ENCODE assay signal across 8 mouse cellular contexts in the genomic region with DNA sequence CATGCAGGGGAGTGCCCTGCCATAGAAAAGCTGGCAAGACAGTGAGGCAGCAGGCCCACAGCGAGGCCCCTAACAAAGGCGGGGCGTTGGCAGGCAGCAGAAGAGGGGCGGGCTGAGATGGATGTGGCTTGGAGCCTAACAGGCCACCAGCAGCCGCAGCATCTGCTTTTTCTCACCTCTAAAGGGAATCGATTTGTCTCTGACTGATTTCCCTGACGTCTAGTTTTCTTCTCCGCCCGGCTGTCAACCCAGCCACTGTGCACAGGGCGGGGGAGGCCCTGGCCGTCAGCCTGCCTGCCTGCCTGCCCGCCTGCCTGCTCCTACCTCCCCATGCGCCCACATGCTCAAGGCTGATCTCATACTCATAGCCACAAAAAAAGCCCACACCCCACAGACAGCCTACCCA. TPM values are rescaled to one million over a fixed set of nuclear protein-coding genes. Genes with fewer than 3 reads are reported as not detected.
DNase-seq lines count a peak whose midpoint lies in the region; ATAC-seq and TF ChIP-seq lines count a peak whose summit lies in the region.

No protein-coding gene starts in this region.

- no peak overlapping the region for H3K9ac ChIP-seq in lung, embryonic 14.5 days
- H3K9ac ChIP-seq in embryonic facial prominence, embryonic 11.5 days (replicated peaks; ENCODE audit: low read length) = no peak overlapping the region; the same call in 1 of the 2 replicates
- H3K9ac ChIP-seq in midbrain, embryonic 11.5 days (ENCODE audit: low read length) = peak overlapping the region; percentile 7; the same call in 1 of the 2 replicates
- H3K9ac ChIP-seq in stomach, postnatal 0 days (ENCODE audit: low read length) = no peak overlapping the region

- H3K4me1 ChIP-seq in lung, embryonic 14.5 days (ENCODE audit: insufficient read depth) = peaks cover 13% of the 10 kb centered on the region; the same call in 1 of the 2 replicates
- H3K4me1 ChIP-seq in lung, adult 2 months (ENCODE audit: control insufficient read depth, insufficient read depth, low read length) = no peaks in the 10 kb centered on the region; the same call in 1 of the 2 replicates
- peaks cover 3% of the 10 kb centered on the region; the same call in 1 of the 2 replicates for H3K4me1 ChIP-seq in embryonic facial prominence, embryonic 11.5 days (ENCODE audit: control insufficient read depth, insufficient read depth, low read length)
- no peaks in the 10 kb centered on the region for H3K4me1 ChIP-seq in midbrain, embryonic 11.5 days (ENCODE audit: control insufficient read depth, insufficient read depth, low read length)
- peaks cover 14% of the 10 kb centered on the region for H3K4me1 ChIP-seq in stomach, postnatal 0 days (replicated peaks; ENCODE audit: control insufficient read depth, insufficient read depth)

- intact Hi-C loops in heart, postnatal 10 days (cut with DNase I) = no loop called here
- intact Hi-C loops in gastrocnemius, postnatal 36 days (cut with DNase I) = no loop called here

- H3K4me2 ChIP-seq in lung, embryonic 14.5 days = no peak overlapping the region
- no peak overlapping the region for H3K4me2 ChIP-seq in embryonic facial prominence, embryonic 11.5 days (ENCODE audit: low read depth, low read length)
- no peak overlapping the region for H3K4me2 ChIP-seq in midbrain, embryonic 11.5 days
- no peak overlapping the region for H3K4me2 ChIP-seq in stomach, postnatal 0 days (replicated peaks; ENCODE audit: low read depth)

- WGBS in lung, embryonic 14.5 days = 19% methylated on average over 13 of the region's 13 CpGs
- 34% methylated on average over 13 of the region's 13 CpGs for WGBS in lung, adult 2 months
- 70% methylated on average over 13 of the region's 13 CpGs for WGBS in embryonic facial prominence, embryonic 11.5 days
- whole genome bisulfite sequencing in midbrain, embryonic 11.5 days = 65% methylated on average over 13 of the region's 13 CpGs
- 13% methylated on average over 13 of the region's 13 CpGs for WGBS in stomach, postnatal 0 days

- peak overlapping the region; percentile 63 for H3K27ac ChIP-seq in lung, embryonic 14.5 days (ENCODE audit: low read depth)
- H3K27ac ChIP-seq in embryonic facial prominence, embryonic 11.5 days (replicated peaks; ENCODE audit: low read depth, low read length) = no peak overlapping the region
- H3K27ac ChIP-seq in midbrain, embryonic 11.5 days (ENCODE audit: low read depth, low read length) = peak overlapping the region; percentile 16; the same call in 1 of the 2 replicates
- peak overlapping the region; percentile 56; the same call in 1 of the 2 replicates for H3K27ac ChIP-seq in stomach, postnatal 0 days (replicated peaks)

- no peak for TF ChIP-seq EP300 in stomach, postnatal 0 days (optimal IDR thresholded peaks at IDR 0.05)

- no peak for TF ChIP-seq CTCF in lung, embryonic 14.5 days (IDR thresholded peaks at IDR 0.05; ENCODE audit: low read depth)
- TF ChIP-seq CTCF in lung, adult 2 months (IDR thresholded peaks at IDR 0.05; ENCODE audit: insufficient read depth, low read length) = no peak
- no peak for TF ChIP-seq CTCF in stomach, postnatal 0 days (IDR thresholded peaks at IDR 0.05; ENCODE audit: low read depth)

- DNase-seq in lung, embryonic 14.5 days = peak; percentile 82
- no peak for DNase-seq in lung, adult 2 months
- peak; percentile 15 for DNase-seq in embryonic facial prominence, embryonic 11.5 days (ENCODE audit: low spot score)
- DNase-seq in heart, postnatal 10 days = peak; percentile 61 to 63
- peak; percentile 49 to 64 for DNase-seq in left cerebral cortex, adult 18-20 months (ENCODE audit: low spot score in 2 of 2)
- DNase-seq in midbrain, embryonic 11.5 days (ENCODE audit: low spot score, missing footprints) = no peak
- DNase-seq in stomach, postnatal 0 days (ENCODE audit: low spot score) = peak; percentile 56
- no peak for DNase-seq in gastrocnemius, postnatal 36 days

- H3K27me3 ChIP-seq in lung, embryonic 14.5 days (ENCODE audit: insufficient read depth, low read length) = no peaks in the 10 kb centered on the region
- H3K27me3 ChIP-seq in embryonic facial prominence, embryonic 11.5 days (ENCODE audit: control insufficient read depth, insufficient read depth, low read length) = no peaks in the 10 kb centered on the region
- no peaks in the 10 kb centered on the region for H3K27me3 ChIP-seq in midbrain, embryonic 11.5 days (ENCODE audit: control insufficient read depth, insufficient read depth, low read length)
- H3K27me3 ChIP-seq in stomach, postnatal 0 days (ENCODE audit: control insufficient read depth, insufficient read depth, low read length) = no peaks in the 10 kb centered on the region

- peak; percentile 78 for ATAC-seq in lung, embryonic 14.5 days (ENCODE audit: insufficient read depth)
- ATAC-seq in embryonic facial prominence, embryonic 11.5 days (replicated peaks; ENCODE audit: insufficient number of reproducible peaks, low FRiP score, low TSS enrichment, low read depth) = peak; percentile 68
- ATAC-seq in midbrain, embryonic 11.5 days (ENCODE audit: low FRiP score) = peak; percentile 30; the same call in 1 of the 2 replicates
- peak; percentile 71 for ATAC-seq in stomach, postnatal 0 days (ENCODE audit: low FRiP score, low TSS enrichment)

- H3K36me3 ChIP-seq in lung, embryonic 14.5 days (ENCODE audit: insufficient read depth) = no peaks in the 10 kb centered on the region
- H3K36me3 ChIP-seq in embryonic facial prominence, embryonic 11.5 days (replicated peaks; ENCODE audit: control insufficient read depth, insufficient read depth, low read depth, low read length) = no peaks in the 10 kb centered on the region
- H3K36me3 ChIP-seq in midbrain, embryonic 11.5 days (ENCODE audit: control insufficient read depth, insufficient read depth, low read length) = no peaks in the 10 kb centered on the region
- no peaks in the 10 kb centered on the region for H3K36me3 ChIP-seq in stomach, postnatal 0 days (ENCODE audit: control insufficient read depth, insufficient read depth, low read length)

- no peaks in the 10 kb centered on the region for H3K9me3 ChIP-seq in lung, embryonic 14.5 days (ENCODE audit: low read depth, low read length)
- no peaks in the 10 kb centered on the region for H3K9me3 ChIP-seq in embryonic facial prominence, embryonic 11.5 days (replicated peaks; ENCODE audit: control insufficient read depth, low read length)
- no peaks in the 10 kb centered on the region for H3K9me3 ChIP-seq in midbrain, embryonic 11.5 days (ENCODE audit: control insufficient read depth, low read length)
- H3K9me3 ChIP-seq in stomach, postnatal 0 days (ENCODE audit: control insufficient read depth, low read length) = no peaks in the 10 kb centered on the region

- TF ChIP-seq POLR2A in lung, adult 2 months (IDR thresholded peaks at IDR 0.05; ENCODE audit: borderline replicate concordance, extremely low read depth, low read depth, low read length) = no peak

- H3K4me3 ChIP-seq in lung, embryonic 14.5 days (ENCODE audit: low read depth, low read length) = no peak overlapping the region
- H3K4me3 ChIP-seq in lung, adult 2 months (replicated peaks; ENCODE audit: extremely low read depth, low read depth, low read length) = no peak overlapping the region
- H3K4me3 ChIP-seq in embryonic facial prominence, embryonic 11.5 days (ENCODE audit: low read depth, low read length) = no peak overlapping the region
- H3K4me3 ChIP-seq in midbrain, embryonic 11.5 days (ENCODE audit: low read depth, low read length) = no peak overlapping the region
- no peak overlapping the region for H3K4me3 ChIP-seq in stomach, postnatal 0 days (ENCODE audit: low read depth, low read length)

RNA-seq across cellular contexts. Expression of gene Zmiz1, which starts 37.4 kb away (rescaled TPM):
- polyA plus RNA-seq in lung, embryonic 14.5 days (2014; fragmentation: Nextera tagmentation; extraction: Ambion mirVana) = 33.5 TPM in 2 replicates
- 51.6 and 52.6 TPM in 2 replicates for polyA plus RNA-seq in lung, adult 2 months (2012; rRNA removed)
- polyA plus RNA-seq in embryonic facial prominence, embryonic 11.5 days (2014; fragmentation: Nextera tagmentation; extraction: Ambion mirVana) = 27.7 and 34.0 TPM in 2 replicates
- 10 to 100 TPM; 70.9 to 72.0 TPM for total RNA-seq in heart, postnatal 10 days (2021)
- total RNA-seq in left cerebral cortex, adult 18-20 months (2021) = 100 to 1,000 TPM in 1 of 2 experiments, 10 to 100 TPM in 1; 89.2 to 100 TPM
- 47.7 and 51.5 TPM in 2 replicates for polyA plus RNA-seq in midbrain, embryonic 11.5 days (2014; fragmentation: Nextera tagmentation; extraction: Ambion mirVana)
- polyA plus RNA-seq in stomach, postnatal 0 days (2015; fragmentation: Nextera tagmentation; extraction: Ambion mirVana) = 13.0 and 13.8 TPM in 2 replicates
- 10 to 100 TPM; 24.3 to 27.2 TPM for total RNA-seq in gastrocnemius, postnatal 36 days (2021)

Comparison
In these comparisons a context has a peak if more than half of its experiments do, and no peak if none do; other contexts are left out.
1. DNase-seq: peak in lung, embryonic 14.5 days (single experiment), embryonic facial prominence, embryonic 11.5 days (single experiment), heart, postnatal 10 days (2 of 2), left cerebral cortex, adult 18-20 months (2 of 2) and stomach, postnatal 0 days (single experiment); none in lung, adult 2 months (single experiment), midbrain, embryonic 11.5 days (single experiment) and gastrocnemius, postnatal 36 days (0 of 2).
2. Peak in every context shown above with its lines, with median percentiles within 50 percentile points of each other: ATAC-seq.